Mouse (Mus musculus) retina, embryonic 14.5 days (tissue): ENCODE data around the gene Ttc28.

Experiments
- DNase-seq: peaks from one replicate; pipeline ENCODE4 v3.0.0-alpha.2; 2015; ENCODE audit warnings: low spot score

The Ttc28 gene

GRCm38 (mm10) chr5:111175410-111175809, 295.8 kb downstream of the Ttc28 start:
- peak; percentile 50 for DNase-seq

DNA sequence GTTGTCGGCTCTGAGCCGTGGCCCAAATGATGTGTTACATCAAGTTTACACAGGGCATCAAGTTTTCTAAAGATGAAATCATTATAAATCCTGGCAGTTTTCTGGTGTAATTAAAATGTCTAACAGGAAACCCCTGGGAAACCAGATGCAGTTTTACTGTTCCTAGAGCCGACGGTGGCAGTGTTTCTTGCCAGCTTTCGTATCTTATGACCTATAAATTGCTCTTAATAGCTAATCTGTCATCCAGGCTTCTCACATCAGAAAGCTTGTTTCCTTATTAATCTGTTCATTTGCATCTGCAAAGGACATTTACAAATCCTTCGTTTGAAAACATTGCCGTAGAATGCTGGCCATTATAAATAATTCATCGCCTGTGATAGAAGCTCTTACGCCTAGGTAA, 296.2 kb downstream of the Ttc28 start:
- DNase-seq, result no peak

DNA sequence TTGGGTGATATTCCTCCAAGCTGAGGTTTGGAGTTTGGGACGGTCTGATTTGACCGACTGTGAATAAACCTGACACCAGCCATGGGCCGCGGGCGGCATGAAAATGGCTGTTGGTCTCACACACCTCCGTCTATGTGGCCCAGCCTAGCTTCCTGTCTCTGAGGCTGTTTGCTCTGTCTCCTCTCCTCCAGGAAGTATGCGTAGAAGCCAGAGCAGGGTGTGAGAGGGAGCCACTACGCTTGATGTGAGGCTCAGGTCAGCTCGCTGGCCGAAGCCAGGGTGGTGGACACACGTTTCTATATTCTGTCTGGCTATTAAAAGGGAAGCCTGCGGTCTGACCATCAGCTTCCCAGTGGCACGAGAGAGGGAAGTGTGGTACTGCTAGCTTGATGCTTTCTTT, 296.8 kb downstream of the Ttc28 start:
- DNase-seq, result no peak

GRCm38 (mm10) chr5:111178324-111179076, 298.9 kb downstream of the Ttc28 start:
- DNase-seq, result peak; percentile 53

GRCm38 (mm10) chr5:111179651-111180050, 300.0 kb downstream of the Ttc28 start:
- no peak for DNase-seq

- no peak for DNase-seq
Observed at GRCm38 (mm10) chr5:111180091-111181053, 300.8 kb downstream of the Ttc28 start.

- DNase-seq, result no peak
Observed at GRCm38 (mm10) chr5:111181204-111181912, 301.8 kb downstream of the Ttc28 start.

- no peak for DNase-seq
Observed at GRCm38 (mm10) chr5:111186600-111186999, 307.0 kb downstream of the Ttc28 start.

GRCm38 (mm10) chr5:111191972-111192371, 312.4 kb downstream of the Ttc28 start:
- DNase-seq, result no peak

DNA sequence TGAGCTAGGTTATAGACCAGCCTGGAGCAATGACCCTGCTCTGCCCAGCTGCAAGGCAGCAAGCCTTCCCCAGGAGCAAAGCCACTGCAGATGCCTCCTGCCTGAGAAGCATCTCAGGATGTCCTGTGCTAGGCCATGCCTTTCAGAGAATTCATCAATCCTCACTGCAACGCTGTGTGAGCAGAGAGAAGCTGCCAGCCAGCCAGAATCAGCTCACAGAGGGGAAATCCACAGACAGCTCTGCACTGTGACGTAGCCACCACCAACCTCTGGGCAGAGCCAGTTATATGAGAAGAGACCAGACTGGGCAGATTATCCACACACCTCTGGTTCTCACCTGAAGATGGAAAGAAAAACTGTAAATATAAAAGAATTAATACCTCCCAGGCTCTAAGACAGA, 315.2 kb downstream of the Ttc28 start:
- DNase-seq, result no peak

DNA sequence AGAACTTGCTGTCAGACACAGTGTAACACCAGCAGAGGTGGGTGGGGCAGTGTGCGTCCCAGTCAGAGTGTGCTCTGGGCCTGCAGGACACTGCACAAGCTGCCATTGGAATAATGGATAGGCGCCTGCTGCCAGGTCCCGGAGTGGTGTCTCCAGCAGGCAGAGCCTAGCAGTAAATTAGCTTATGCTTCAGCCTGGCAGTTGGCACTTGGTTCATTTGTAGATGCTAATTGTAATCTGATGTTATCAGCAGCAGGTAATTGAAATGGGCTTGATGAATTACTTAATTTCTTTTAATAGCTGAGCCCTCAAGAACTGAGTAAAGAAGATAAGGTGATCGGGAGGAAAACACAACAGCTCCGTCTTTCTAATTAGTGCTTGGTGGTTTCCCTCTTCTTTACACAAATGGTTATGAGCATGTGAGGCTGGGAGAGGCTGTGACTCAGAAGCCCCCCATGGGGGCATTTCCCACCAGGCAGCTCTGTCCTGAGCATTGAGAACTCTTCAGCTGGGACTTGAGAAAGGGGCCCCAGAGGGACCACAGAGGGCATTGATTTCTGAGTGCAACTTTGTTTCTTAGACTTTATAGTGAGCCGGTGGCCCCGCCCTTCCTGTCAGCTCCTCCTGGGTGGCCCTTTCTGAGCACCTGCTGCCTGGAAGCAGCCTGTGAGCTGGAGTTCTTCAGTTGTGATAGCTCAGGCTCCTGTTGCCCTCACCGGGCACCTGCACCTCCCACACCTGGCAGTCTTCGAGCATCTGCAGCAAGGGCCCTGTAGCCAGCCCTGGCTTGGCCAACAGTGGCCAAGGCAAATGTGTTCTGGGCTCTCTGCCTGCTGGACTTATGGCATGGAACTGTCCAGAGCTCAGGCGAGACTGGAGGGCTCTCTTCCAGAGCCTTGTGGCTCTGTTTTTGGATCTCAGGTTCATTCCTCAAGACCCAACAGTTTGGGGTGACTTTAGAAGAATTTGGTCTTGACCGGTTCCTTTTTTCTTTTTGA, 316.2 kb downstream of the Ttc28 start:
- peak; percentile 43 for DNase-seq

DNA sequence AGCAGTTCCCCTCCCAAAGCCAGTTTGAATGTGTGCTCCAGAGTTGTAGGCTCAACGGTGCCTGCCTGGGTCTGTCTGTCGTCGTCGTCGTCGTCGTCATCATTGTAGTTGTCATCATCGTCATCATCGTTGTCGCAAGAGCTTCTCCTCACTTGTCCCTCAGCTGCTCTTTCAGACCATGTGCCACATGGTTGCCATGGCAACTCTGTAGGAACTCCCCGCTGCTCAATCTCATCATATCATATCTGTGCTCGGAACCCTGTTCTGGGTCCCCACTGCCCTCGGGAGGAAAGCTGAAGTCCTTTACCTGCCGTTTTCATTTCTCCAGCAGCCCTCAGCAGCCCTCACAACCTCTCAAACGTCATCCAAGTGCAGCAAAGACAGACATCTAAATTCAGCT, 318.1 kb downstream of the Ttc28 start:
- DNase-seq, result no peak

DNA sequence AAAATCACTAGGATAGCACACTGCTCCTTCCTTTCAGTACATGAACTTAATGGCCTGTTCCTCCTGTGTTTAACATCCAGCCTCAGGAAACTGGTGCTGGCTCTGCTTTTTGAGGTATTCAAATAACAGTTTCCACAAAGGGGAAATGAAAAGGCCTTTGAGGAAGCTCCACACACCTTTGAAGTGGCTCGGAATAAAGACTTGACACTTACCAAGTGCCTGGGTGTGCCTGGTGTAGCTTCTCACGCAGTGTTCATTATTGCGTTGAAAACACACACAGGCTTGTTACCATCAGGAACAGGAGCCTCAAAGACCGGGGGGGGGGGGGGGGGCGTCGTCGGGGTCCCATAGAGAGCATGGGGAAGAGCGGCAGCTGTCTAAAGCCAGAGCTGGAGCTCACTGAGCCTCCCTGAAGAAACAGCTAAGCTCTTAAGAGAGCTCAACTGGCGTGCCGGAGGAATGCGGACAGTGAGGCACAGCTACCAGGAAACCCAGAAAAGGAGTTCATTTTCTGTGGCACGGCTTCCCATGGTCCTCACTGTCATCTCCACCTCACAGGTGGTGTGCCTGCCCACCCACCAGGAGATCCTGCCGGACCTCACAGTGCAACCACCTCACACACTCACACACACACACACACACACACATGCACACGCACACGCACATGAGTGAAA, 320.7 kb downstream of the Ttc28 start:
- no peak for DNase-seq

DNA sequence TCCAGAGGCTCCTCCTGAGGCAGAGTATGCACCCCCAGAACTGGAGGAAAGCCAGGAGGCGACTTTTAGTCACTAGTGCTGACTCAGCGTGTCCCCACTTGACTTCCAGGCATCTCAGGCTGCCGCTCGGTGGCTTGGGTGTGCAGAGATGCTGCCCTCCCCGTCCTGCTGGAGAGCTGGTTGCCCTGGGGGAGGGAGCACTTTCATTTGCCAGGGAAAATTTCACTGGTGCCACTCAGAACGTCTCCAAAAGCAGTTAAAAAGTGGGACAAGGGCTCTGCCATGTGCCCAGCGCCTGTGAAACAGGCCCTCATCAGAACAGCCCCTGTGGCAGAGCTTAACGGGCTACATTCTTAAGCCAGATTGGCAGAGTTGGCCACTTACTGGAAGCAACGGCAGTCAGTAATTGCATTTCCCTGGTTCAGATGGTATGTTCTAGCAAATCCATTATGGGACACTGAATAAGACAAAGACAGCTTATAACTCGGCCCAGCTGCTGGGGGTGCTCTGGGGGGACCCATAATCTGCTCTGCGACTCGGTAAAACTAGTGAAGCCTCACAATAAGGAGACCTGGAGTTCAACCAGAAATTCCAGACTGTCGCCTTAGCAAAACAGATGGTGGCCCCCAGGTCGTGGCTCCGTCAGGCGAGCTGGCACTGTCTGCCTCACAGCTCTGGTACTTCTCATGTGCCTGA, 321.5 kb downstream of the Ttc28 start:
- peak; percentile 58 for DNase-seq

DNA sequence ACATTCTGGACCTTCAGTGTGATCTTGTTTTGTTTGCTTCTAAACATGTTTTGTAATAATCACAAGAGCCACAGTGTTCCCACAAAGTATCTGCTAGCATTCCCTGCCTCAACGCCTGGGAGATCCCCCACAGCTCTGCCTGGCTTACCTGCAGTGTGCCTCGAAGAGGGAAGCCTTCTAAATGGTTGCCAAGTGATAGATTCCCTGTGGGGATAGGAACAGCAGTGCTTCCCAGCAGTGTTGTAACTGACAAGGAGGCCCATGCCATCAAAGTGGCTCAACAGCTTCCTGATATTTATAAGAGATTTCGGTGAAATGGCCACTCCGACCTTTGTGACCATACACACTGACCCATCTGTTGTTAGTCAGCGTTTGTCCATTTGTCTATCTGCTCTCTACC, 324.6 kb downstream of the Ttc28 start:
- no peak for DNase-seq

DNA sequence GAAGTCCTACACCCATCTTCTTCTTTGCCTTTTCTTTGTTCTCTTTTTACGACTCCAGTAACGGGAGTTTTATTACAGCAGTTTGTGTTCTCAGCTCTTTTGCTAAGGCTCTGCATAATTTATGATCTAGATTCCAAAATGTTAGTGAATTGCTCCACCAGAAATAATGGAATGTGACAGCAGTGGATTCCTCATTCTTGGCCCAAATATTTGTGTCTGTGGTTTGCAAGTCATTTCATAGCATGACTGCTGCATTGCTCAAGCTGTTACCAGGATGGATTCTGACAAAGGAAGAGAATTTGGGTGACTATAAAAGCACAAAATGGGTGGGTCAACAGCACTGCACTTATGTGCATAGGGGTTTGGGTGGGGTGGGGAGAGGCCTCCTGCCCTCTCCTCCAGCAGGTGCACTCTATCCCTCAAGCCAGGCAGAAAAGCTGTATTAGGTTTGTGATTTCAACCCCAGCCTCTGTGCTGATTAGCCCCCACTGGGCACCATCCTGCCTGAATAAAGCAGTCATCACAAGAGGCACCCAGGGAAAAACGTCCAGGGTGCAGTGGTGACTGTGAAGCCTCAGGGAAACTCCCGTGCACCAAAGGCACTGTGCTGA, 325.5 kb downstream of the Ttc28 start:
- no peak for DNase-seq

- DNase-seq, result peak; percentile 63
Observed at GRCm38 (mm10) chr5:111205817-111206216, 326.2 kb downstream of the Ttc28 start.

DNA sequence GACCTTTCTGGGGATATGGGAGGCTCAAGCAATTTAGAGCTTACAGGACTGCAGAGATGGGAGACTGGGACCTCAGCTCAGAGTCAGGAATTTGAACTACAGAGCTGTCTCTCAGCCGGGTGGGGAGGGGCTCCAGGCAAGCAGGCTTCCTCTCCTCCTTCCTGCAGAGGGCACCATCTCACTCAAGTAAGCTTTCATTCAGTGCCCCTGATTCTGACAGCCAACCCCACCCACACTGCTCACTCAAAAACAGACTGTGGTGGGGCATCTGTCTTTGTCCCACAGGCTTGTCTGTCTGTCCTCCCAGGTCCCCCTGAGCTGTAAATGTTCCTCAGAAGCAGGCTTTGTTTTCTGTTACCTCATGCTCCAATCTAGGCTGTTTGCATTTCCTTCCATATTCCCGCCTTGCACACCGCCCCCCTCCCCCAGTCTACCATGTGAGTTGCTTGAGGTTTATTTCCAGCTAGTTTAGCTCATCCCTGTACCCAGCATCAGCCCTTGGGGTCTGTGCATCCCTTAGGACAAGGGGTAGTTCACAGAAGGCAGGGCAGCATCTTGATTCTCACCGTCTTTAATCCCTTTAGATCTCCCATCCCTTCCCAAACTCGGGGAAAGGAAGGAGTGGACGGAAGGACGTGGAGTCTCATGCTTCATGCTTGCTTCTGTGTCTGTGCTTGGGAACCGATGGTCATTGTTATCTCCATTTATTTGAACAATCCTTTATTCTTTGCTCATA, 328.5 kb downstream of the Ttc28 start:
- DNase-seq, result peak; percentile 74

GRCm38 (mm10) chr5:111208660-111208969, 329.0 kb downstream of the Ttc28 start:
- peak; percentile 78 for DNase-seq
